Mouse (Mus musculus) hematopoietic multipotent progenitor cell, adult 10-12 weeks (in vitro differentiated cells): ENCODE results near the gene A730071L15Rik. TPM values are rescaled to one million over a fixed set of nuclear protein-coding genes. Genes with fewer than 3 reads are reported as not detected.

Experiments used
- polyA plus RNA-seq: library from polyadenylated mRNA; stranded (reverse); fragments of >175 nt; gene quantifications from 2 replicates; pipeline ENCODE4 v1.2.3, GENCODE M21; 2012; ENCODE audit warnings: low replicate concordance

Gene A730071L15Rik
- polyA plus RNA-seq, result 0.09 TPM in 1 of 2 replicates, not detected in the other

GRCm38 (mm10) chr11:6199410-6200086 lies at the start of gene A730071L15Rik:
Gene A730071L15Rik, plus strand, starts transcription at chr11:6200029.

GRCm38 (mm10) chr11:6200087-6200569 lies 299 bp downstream of the A730071L15Rik start, which contains the start of gene Nudcd3:
Gene Nudcd3, minus strand, starts transcription at chr11:6200415.

GRCm38 (mm10) chr11:6230012-6230411 lies 30.2 kb downstream of the A730071L15Rik start, which contains the start of gene Npc1l1:
Gene Npc1l1, minus strand, starts transcription at chr11:6230143.

Other genes with a start within 250 kb of the A730071L15Rik start
- gene Gck, start 249.9 kb upstream of the A730071L15Rik start, polyA plus RNA-seq, result not detected in 2 replicates
- gene Ykt6, start 244.3 kb upstream of the A730071L15Rik start, polyA plus RNA-seq, result 9.0 and 10.0 TPM in 2 replicates
- gene Camk2b, start 133.7 kb upstream of the A730071L15Rik start, polyA plus RNA-seq, result 0.30 and 0.88 TPM in 2 replicates
- gene Nudcd3, start 386 bp downstream of the A730071L15Rik start, polyA plus RNA-seq, result 26.0 and 31.2 TPM in 2 replicates
- not detected in 2 replicates for gene Npc1l1, start 30.1 kb downstream of the A730071L15Rik start, polyA plus RNA-seq
- gene Ddx56, start 67.7 kb downstream of the A730071L15Rik start, polyA plus RNA-seq, result 7.5 and 7.6 TPM in 2 replicates
- gene Tmed4, start 74.8 kb downstream of the A730071L15Rik start, polyA plus RNA-seq, result 34.6 and 44.7 TPM in 2 replicates
- 15.4 and 65.2 TPM in 2 replicates for gene Ogdh, start 91.6 kb downstream of the A730071L15Rik start, polyA plus RNA-seq
- 477 and 884 TPM in 2 replicates for gene Zmiz2, start 189.0 kb downstream of the A730071L15Rik start, polyA plus RNA-seq
- gene Ppia, start 215.4 kb downstream of the A730071L15Rik start, polyA plus RNA-seq, result 75.6 and 176 TPM in 2 replicates
- 28.5 and 39.0 TPM in 2 replicates for gene H2afv, start 244.4 kb downstream of the A730071L15Rik start, polyA plus RNA-seq